Mouse (Mus musculus): ENCODE results near the gene Kpna4. TPM values are rescaled to one million over a fixed set of nuclear protein-coding genes. Genes with fewer than 3 reads are reported as not detected.

Kpna4 gene
- total and polyA plus RNA-seq, 2 experiments from 2014 or later, result 27.3 to 67.0 TPM

- Histone ChIP-seq H3K4me2 (ENCODE audit: low read depth, low read length, poor library complexity, severe bottlenecking) (no peak overlapping the region), H3K27me3 (ENCODE audit: insufficient read depth, low read length) (no peaks in the 10 kb centered on the region), H3K27ac (ENCODE audit: low read depth, low read length) (no peak overlapping the region), H3K36me3 (ENCODE audit: insufficient read depth, low read length) (no peaks in the 10 kb centered on the region), H3K9me3 (ENCODE audit: low read length) (no peaks in the 10 kb centered on the region), H3K9ac (replicated peaks; ENCODE audit: low read length, poor library complexity, severe bottlenecking) (no peak overlapping the region), H3K4me3 (ENCODE audit: low read depth, low read length) (no peak overlapping the region), H3K4me1 (ENCODE audit: insufficient read depth, low read length) (no peaks in the 10 kb centered on the region)
- 91% methylated on average over 11 of the region's 11 CpGs for WGBS
- no peak for TF ChIP-seq CTCF (IDR thresholded peaks at IDR 0.05)
- ATAC-seq (ENCODE audit: low FRiP score) (no peak), DNase-seq (ENCODE audit: low spot score) (no peak)
These were observed 75.0 kb downstream of the Kpna4 start for GRCm38 (mm10) chr3:69051894-69052293.

DNA sequence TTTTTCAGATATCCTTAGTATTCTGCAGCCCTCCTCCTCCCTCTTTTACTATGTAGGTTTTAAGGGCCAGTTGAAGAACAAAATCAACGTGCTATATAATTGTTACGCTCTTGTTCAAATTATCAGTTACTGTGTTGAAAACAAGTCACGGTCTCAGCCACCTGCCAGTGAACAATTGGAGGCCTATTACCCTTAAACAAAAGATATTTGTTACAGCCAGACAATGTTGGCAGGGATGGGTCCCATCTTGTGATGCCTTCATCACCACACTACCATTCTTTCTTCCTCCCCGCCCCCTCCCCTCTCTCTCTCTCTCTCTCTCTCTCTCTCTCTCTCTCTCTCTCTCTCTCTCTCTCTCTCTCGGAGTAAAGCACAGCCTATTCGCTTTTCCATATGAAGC, 77.9 kb downstream of the Kpna4 start:
- no peak for TF ChIP-seq CTCF (IDR thresholded peaks at IDR 0.05)

GRCm38 (mm10) chr3:69047684-69048083, 79.2 kb downstream of the Kpna4 start:
- no peak for TF ChIP-seq CTCF (IDR thresholded peaks at IDR 0.05)
- DNase-seq (ENCODE audit: low spot score) (no peak), ATAC-seq (ENCODE audit: low FRiP score) (no peak)
- Histone ChIP-seq H3K27ac (ENCODE audit: low read depth, low read length) (no peak overlapping the region), H3K4me1 (ENCODE audit: insufficient read depth, low read length) (0 out of 2 replicates have a peak, but pooled peaks cover 4% of the 10 kb centered on the region), H3K9ac (replicated peaks; ENCODE audit: low read length, poor library complexity, severe bottlenecking) (no peak overlapping the region), H3K4me3 (ENCODE audit: low read depth, low read length) (no peak overlapping the region), H3K36me3 (ENCODE audit: insufficient read depth, low read length) (no peaks in the 10 kb centered on the region), H3K4me2 (ENCODE audit: low read depth, low read length, poor library complexity, severe bottlenecking) (no peak overlapping the region), H3K9me3 (ENCODE audit: low read length) (no peaks in the 10 kb centered on the region), H3K27me3 (ENCODE audit: insufficient read depth, low read length) (no peaks in the 10 kb centered on the region)
- WGBS, result 79% methylated on average over 4 of the region's 4 CpGs

More for the DNA sequence above, 77.9 kb downstream of the Kpna4 start:
- no peak for ATAC-seq (ENCODE audit: low FRiP score)
- WGBS, result 76% methylated on average over 6 of the region's 6 CpGs
- Histone ChIP-seq H3K9me3 (ENCODE audit: low read length) (no peaks in the 10 kb centered on the region), H3K4me2 (ENCODE audit: low read depth, low read length, poor library complexity, severe bottlenecking) (no peak overlapping the region), H3K4me1 (ENCODE audit: insufficient read depth, low read length) (0 out of 2 replicates have a peak, but pooled peaks cover 4% of the 10 kb centered on the region), H3K9ac (replicated peaks; ENCODE audit: low read length, poor library complexity, severe bottlenecking) (no peak overlapping the region), H3K27me3 (ENCODE audit: insufficient read depth, low read length) (no peaks in the 10 kb centered on the region), H3K27ac (ENCODE audit: low read depth, low read length) (no peak overlapping the region), H3K36me3 (ENCODE audit: insufficient read depth, low read length) (no peaks in the 10 kb centered on the region), H3K4me3 (ENCODE audit: low read depth, low read length) (no peak overlapping the region)
- no peak for DNase-seq (ENCODE audit: low spot score)

- H3K27ac ChIP-seq (ENCODE audit: low read depth, low read length), result no peak overlapping the region
- no peak overlapping the region for H3K4me2 ChIP-seq (ENCODE audit: low read depth, low read length, poor library complexity, severe bottlenecking)
- no peak for TF ChIP-seq CTCF (IDR thresholded peaks at IDR 0.05)
- no peaks in the 10 kb centered on the region for H3K9me3 ChIP-seq (ENCODE audit: low read length)
- 0 out of 2 replicates have a peak, but pooled peaks cover 4% of the 10 kb centered on the region for H3K4me1 ChIP-seq (ENCODE audit: insufficient read depth, low read length)
- ATAC-seq (ENCODE audit: low FRiP score) (no peak), DNase-seq (ENCODE audit: low spot score) (no peak)
- H3K36me3 ChIP-seq (ENCODE audit: insufficient read depth, low read length), result no peaks in the 10 kb centered on the region
- WGBS, result 82% methylated on average over 4 of the region's 4 CpGs
- H3K27me3 ChIP-seq (ENCODE audit: insufficient read depth, low read length), result no peaks in the 10 kb centered on the region
- no peak overlapping the region for H3K4me3 ChIP-seq (ENCODE audit: low read depth, low read length)
- no peak overlapping the region for H3K9ac ChIP-seq (replicated peaks; ENCODE audit: low read length, poor library complexity, severe bottlenecking)
These were observed 80.4 kb downstream of the Kpna4 start for GRCm38 (mm10) chr3:69046509-69046908.

DNA sequence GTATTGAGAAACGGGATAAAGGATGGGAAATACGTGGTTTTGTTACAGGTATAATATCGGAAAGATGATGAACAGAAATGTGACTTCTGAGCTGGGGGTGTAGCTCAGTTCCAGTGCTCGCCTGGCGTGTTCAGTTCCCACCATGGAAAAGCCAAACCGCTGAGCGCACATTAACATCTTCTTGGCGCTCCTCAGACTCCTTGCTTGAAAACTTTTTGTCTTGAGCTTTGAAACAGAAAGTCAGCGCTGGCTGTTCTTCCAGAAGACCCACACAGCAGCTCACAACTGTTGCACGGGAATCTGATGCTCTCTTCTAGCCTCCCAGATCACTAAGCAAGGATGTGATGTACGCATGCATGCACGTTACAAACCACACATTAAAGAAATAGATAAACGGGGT, 81.2 kb downstream of the Kpna4 start:
- Histone ChIP-seq H3K9me3 (ENCODE audit: low read length) (no peaks in the 10 kb centered on the region), H3K4me1 (ENCODE audit: insufficient read depth, low read length) (0 out of 2 replicates have a peak, but pooled peaks cover 4% of the 10 kb centered on the region), H3K27me3 (ENCODE audit: insufficient read depth, low read length) (no peaks in the 10 kb centered on the region), H3K36me3 (ENCODE audit: insufficient read depth, low read length) (no peaks in the 10 kb centered on the region), H3K4me2 (ENCODE audit: low read depth, low read length, poor library complexity, severe bottlenecking) (peak overlapping the region; percentile 85), H3K9ac (replicated peaks; ENCODE audit: low read length, poor library complexity, severe bottlenecking) (peak overlapping the region; percentile 72; the same call in 1 of the 2 replicates), H3K4me3 (ENCODE audit: low read depth, low read length) (peak overlapping the region; percentile 83), H3K27ac (ENCODE audit: low read depth, low read length) (no peak overlapping the region)
- TF ChIP-seq CTCF (IDR thresholded peaks at IDR 0.05), result no peak
- 18% methylated on average over 13 of the region's 13 CpGs for WGBS
- ATAC-seq (ENCODE audit: low FRiP score) (no peak), DNase-seq (ENCODE audit: low spot score) (no peak)

DNA sequence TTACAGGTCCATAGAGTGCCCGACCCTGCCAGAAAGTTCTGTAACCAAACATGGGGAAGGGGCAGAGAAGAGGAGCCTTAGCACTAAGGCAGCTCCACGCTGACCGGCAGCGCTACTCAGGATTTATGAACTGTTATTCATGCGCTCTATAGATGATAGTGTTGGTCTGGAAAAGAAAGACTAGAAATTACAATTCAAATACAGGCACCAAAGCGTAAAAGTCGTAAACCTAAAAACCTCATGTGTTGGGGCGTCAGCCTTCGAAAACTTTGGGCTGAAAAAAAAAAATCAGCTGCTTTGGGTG, 81.6 kb downstream of the Kpna4 start:
- Histone ChIP-seq H3K4me2 (ENCODE audit: low read depth, low read length, poor library complexity, severe bottlenecking) (peak overlapping the region; percentile 85), H3K36me3 (ENCODE audit: insufficient read depth, low read length) (no peaks in the 10 kb centered on the region), H3K27ac (ENCODE audit: low read depth, low read length) (peak overlapping the region; percentile 70), H3K27me3 (ENCODE audit: insufficient read depth, low read length) (no peaks in the 10 kb centered on the region), H3K4me3 (ENCODE audit: low read depth, low read length) (peak overlapping the region; percentile 83), H3K9ac (replicated peaks; ENCODE audit: low read length, poor library complexity, severe bottlenecking) (peak overlapping the region; percentile 72), H3K4me1 (ENCODE audit: insufficient read depth, low read length) (0 out of 2 replicates have a peak, but pooled peaks cover 4% of the 10 kb centered on the region), H3K9me3 (ENCODE audit: low read length) (no peaks in the 10 kb centered on the region)
- no peak for TF ChIP-seq CTCF (IDR thresholded peaks at IDR 0.05)
- no peak for ATAC-seq (ENCODE audit: low FRiP score)
- DNase-seq (ENCODE audit: low spot score), result peak; percentile 33
- WGBS, result 5% methylated on average over 9 of the region's 9 CpGs
